In the genomic region with DNA sequence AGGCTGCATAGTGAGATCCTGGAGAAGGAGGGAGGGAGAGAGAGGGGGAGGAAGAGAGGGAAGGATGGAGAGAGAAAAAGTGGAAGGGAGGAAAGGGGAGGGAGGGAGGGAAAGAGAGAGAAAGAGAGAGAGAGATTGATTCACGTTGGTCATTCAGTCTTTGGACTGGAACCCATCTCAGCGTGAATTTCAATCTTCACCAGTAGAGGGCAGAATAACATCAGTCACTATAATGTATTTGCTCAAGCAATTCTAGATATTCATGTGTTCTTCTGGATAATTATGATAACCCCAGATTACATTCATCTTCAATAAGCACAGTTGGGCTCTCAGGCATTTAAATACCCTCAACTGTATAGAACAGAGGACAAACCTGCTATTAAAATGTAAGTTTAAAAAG, we compare ENCODE assay signal across 10 mouse cellular contexts. TPM values are rescaled to one million over a fixed set of nuclear protein-coding genes. Genes with fewer than 3 reads are reported as not detected.
DNase-seq lines count a peak whose midpoint lies in the region; ATAC-seq and TF ChIP-seq lines count a peak whose summit lies in the region.
"Had no signal": no experiment of that assay in that cellular context is flagged by ENCODE, and none has a peak within 500 bp of the region (broad histone marks: within the 10 kb centered on the region; RNA-seq: fewer than 3 reads in every experiment).

No protein-coding gene starts in this region.

- H3K36me3 ChIP-seq in kidney, embryonic 14.5 days (ENCODE audit: control insufficient read depth, insufficient read depth, low read length), result no peaks in the 10 kb centered on the region
- H3K36me3 ChIP-seq: limb, embryonic 15.5 days had no signal

- no peaks in the 10 kb centered on the region for H3K9me3 ChIP-seq in kidney, embryonic 14.5 days (ENCODE audit: control insufficient read depth, low read length)
- H3K9me3 ChIP-seq: limb, embryonic 15.5 days had no signal

- no peak overlapping the region for H3K4me2 ChIP-seq in kidney, embryonic 14.5 days (replicated peaks; ENCODE audit: low read depth, low read length)
- H3K4me2 ChIP-seq: limb, embryonic 15.5 days had no signal

- ATAC-seq in CD4-positive, CD25-positive, alpha-beta regulatory T cell, adult 4 months, result no peak
- ATAC-seq in kidney, embryonic 14.5 days (ENCODE audit: low FRiP score, low TSS enrichment), result no peak

- WGBS in kidney, embryonic 14.5 days, result 0% methylated on average over 2 of the region's 2 CpGs

- H3K4me3 ChIP-seq in kidney, embryonic 14.5 days (ENCODE audit: low read length), result no peak overlapping the region
- H3K4me3 ChIP-seq in cortical plate, adult 2 months (ENCODE audit: insufficient read depth, low read length), result no peak overlapping the region
- H3K4me3 ChIP-seq: erythroblast, embryonic 14.5 days; limb, embryonic 15.5 days had no signal

- no peak overlapping the region for H3K27ac ChIP-seq in kidney, embryonic 14.5 days (ENCODE audit: low read depth, low read length)
- H3K27ac ChIP-seq in cortical plate, adult 2 months (ENCODE audit: insufficient read depth, low read length), result no peak overlapping the region
- H3K27ac ChIP-seq: limb, embryonic 15.5 days had no signal

- DNase-seq in CD4-positive, CD25-positive, alpha-beta regulatory T cell, adult 2 months (ENCODE audit: low read depth, low spot score), result peak; percentile 74
- peak; percentile 54 for DNase-seq in kidney, adult 9 months
- peak; percentile 24 for DNase-seq in 3134 (ENCODE audit: extremely low read depth, insufficient read length, low spot score)
- DNase-seq in retina, adult 2 months (ENCODE audit: low read depth, low spot score), result peak; percentile 15
- no peak for DNase-seq in testis, postnatal 14 days (ENCODE audit: low spot score)

- no peak for TF ChIP-seq POLR2A in cortical plate, adult 2 months (IDR thresholded peaks at IDR 0.05; ENCODE audit: extremely low read depth, insufficient read depth, low read length)

- H3K27me3 ChIP-seq in kidney, embryonic 14.5 days (ENCODE audit: control insufficient read depth, insufficient read depth, low read length), result peaks cover 3% of the 10 kb centered on the region
- H3K27me3 ChIP-seq: limb, embryonic 15.5 days had no signal

- no peak overlapping the region for H3K9ac ChIP-seq in kidney, embryonic 14.5 days (ENCODE audit: low read depth, low read length)
- H3K9ac ChIP-seq: limb, embryonic 15.5 days had no signal

- peak; percentile 16; the same call in 1 of the 2 replicates for TF ChIP-seq CTCF in cortical plate, adult 2 months (IDR thresholded peaks at IDR 0.05; ENCODE audit: extremely low read depth, insufficient read depth, low read length)

- no peaks in the 10 kb centered on the region for H3K4me1 ChIP-seq in kidney, embryonic 14.5 days (ENCODE audit: control insufficient read depth, insufficient read depth, low read length)
- H3K4me1 ChIP-seq in cortical plate, adult 2 months (ENCODE audit: control insufficient read depth, insufficient read depth, low read length), result no peaks in the 10 kb centered on the region

RNA-seq across cellular contexts. Expression of a gene that starts 7.3 kb away (rescaled TPM):
- polyA plus RNA-seq in CD4-positive, CD25-positive, alpha-beta regulatory T cell, adult 4 months (2017; shearing (Covaris generic)), result not detected
- not detected in 2 replicates for polyA plus RNA-seq in kidney, embryonic 14.5 days (2014; fragmentation: Nextera tagmentation; extraction: Ambion mirVana)
- not detected in 2 replicates for polyA plus RNA-seq in cortical plate, adult 2 months (2012; rRNA removed)
- polyA plus RNA-seq: erythroblast, embryonic 14.5 days; limb, embryonic 15.5 days had no signal

RNA-seq across cellular contexts. Expression of a gene that starts 22.8 kb away (rescaled TPM):
- polyA plus RNA-seq in CD4-positive, CD25-positive, alpha-beta regulatory T cell, adult 4 months (2017; shearing (Covaris generic)), result not detected
- polyA plus RNA-seq in kidney, embryonic 14.5 days (2014; fragmentation: Nextera tagmentation; extraction: Ambion mirVana), result not detected in 2 replicates
- polyA plus RNA-seq in cortical plate, adult 2 months (2012; rRNA removed), result not detected in 2 replicates
- polyA plus RNA-seq: erythroblast, embryonic 14.5 days; limb, embryonic 15.5 days had no signal

RNA-seq across cellular contexts. Expression of a gene that starts 31.0 kb away (rescaled TPM):
- not detected for polyA plus RNA-seq in CD4-positive, CD25-positive, alpha-beta regulatory T cell, adult 4 months (2017; shearing (Covaris generic))
- polyA plus RNA-seq in kidney, embryonic 14.5 days (2014; fragmentation: Nextera tagmentation; extraction: Ambion mirVana), result not detected in 2 replicates
- polyA plus RNA-seq in cortical plate, adult 2 months (2012; rRNA removed), result not detected in 2 replicates
- polyA plus RNA-seq: erythroblast, embryonic 14.5 days; limb, embryonic 15.5 days had no signal

RNA-seq across cellular contexts. Expression of a gene that starts 37.4 kb away (rescaled TPM):
- not detected for polyA plus RNA-seq in CD4-positive, CD25-positive, alpha-beta regulatory T cell, adult 4 months (2017; shearing (Covaris generic))
- polyA plus RNA-seq in kidney, embryonic 14.5 days (2014; fragmentation: Nextera tagmentation; extraction: Ambion mirVana), result not detected in 2 replicates
- not detected in 2 replicates for polyA plus RNA-seq in cortical plate, adult 2 months (2012; rRNA removed)
- polyA plus RNA-seq: erythroblast, embryonic 14.5 days; limb, embryonic 15.5 days had no signal

RNA-seq across cellular contexts. Expression of a gene that starts 45.5 kb away (rescaled TPM):
- polyA plus RNA-seq in CD4-positive, CD25-positive, alpha-beta regulatory T cell, adult 4 months (2017; shearing (Covaris generic)), result not detected
- polyA plus RNA-seq in kidney, embryonic 14.5 days (2014; fragmentation: Nextera tagmentation; extraction: Ambion mirVana), result not detected in 2 replicates
- not detected in 2 replicates for polyA plus RNA-seq in cortical plate, adult 2 months (2012; rRNA removed)
- polyA plus RNA-seq: erythroblast, embryonic 14.5 days; limb, embryonic 15.5 days had no signal
